Mouse (Mus musculus): Measurements from ENCODE around the gene Pnldc1.

GRCm38 (mm10) chr17:12925001-12925400, 15.0 kb upstream of the Pnldc1 start:
- no peak for TF ChIP-seq CTCF (IDR thresholded peaks at IDR 0.05; ENCODE audit: control insufficient read depth, insufficient read depth, insufficient replicate concordance, low read depth, low read length)
- TF ChIP-seq POLR2A (IDR thresholded peaks at IDR 0.05; ENCODE audit: control insufficient read depth, low read depth, low read length), result no peak
